Mouse (Mus musculus) liver, postnatal 0 days (tissue): ENCODE results near the gene Gpc6.

Experiments
- CTCF ChIP-seq: sonication (generic); IDR thresholded peaks from 2 replicates; pipeline ENCODE4 v1.5.1; 2016; ENCODE audit warnings: antibody characterized with exemption, low read depth
- EP300 ChIP-seq: IDR thresholded peaks from 2 replicates; pipeline ENCODE4 v1.6.1; 2016; ENCODE audit warnings: antibody characterized with exemption, low read depth, mild to moderate bottlenecking

DNA sequence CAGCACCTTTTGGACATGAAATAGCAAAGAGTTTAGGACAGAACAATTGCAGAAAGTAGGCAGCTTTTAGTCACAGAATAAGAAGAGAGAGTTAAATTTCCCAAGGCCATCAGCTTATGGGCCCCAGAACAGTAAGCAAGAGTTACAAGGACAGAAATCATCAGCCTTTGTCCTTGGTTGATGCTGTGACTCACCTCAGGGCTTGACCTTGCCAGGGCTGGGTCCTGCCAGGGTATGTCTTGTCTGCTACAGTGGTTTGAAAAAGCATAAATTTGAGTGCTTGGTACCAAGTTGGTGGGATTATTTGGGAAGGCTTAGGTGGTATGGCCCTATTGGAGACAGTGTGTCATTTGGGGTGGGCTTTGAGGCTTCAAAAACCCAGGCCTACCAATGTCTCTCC is 899.4 kb downstream of the Gpc6 start:
- no peak for TF ChIP-seq CTCF
- TF ChIP-seq EP300 = no peak
